Mouse (Mus musculus): ENCODE data around the gene Ctns. TPM values are rescaled to one million over a fixed set of nuclear protein-coding genes. Genes with fewer than 3 reads are reported as not detected.

Gene Ctns
- 24.3 to 32.7 TPM (median 26.7 TPM) in 4 replicates for total RNA-seq (2023)

DNA sequence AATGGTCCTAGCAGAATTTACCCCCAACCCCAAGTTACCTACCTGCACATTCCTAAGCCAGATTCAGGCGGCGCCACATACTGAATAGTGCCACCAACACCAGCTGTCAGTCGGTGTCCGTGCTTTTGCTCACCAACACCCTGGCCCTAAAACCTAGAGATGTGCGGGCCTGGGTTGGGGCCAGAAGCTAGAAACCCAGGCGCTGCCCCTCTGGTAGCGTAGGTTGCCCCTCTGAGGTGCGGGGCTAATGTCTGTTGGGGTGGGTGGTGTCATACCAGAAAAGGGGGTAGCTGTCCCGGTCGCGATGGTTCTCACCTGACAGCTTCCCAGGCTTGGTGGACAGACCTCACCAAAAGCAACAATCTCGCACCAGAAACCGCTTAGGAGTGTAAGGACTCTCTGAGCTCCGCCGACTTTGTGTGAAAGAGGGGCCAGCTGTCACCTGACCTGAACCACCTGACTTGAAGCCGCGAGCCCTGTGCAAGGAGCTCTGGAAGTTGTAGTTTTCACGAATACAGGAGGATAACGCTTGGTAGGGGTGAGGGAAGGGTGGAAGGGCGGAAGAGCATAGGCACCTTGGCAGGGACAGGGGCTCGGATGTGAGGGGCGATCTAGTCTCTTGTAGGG lies at the start of gene Ctns:
Ctns (minus strand) TSS at position 440 of the 627 bp plus-strand sequence.

GRCm38 (mm10) chr11:73233992-73234391 lies 35.1 kb upstream of the Ctns start, which contains the start of gene Trpv1:
TSS of gene Trpv1 (plus strand) at chr11:73234292.

GRCm38 (mm10) chr11:73199230-73199712 lies 429 bp upstream of the Ctns start, which contains the start of gene Shpk:
TSS of gene Shpk (plus strand) at chr11:73199460.

GRCm38 (mm10) chr11:73176608-73177508 lies 22.0 kb downstream of the Ctns start, which contains the start of the genes Emc6 and Tax1bp3:
TSS of gene Emc6 (minus strand) at chr11:73177037.
TSS of gene Tax1bp3 (plus strand) at chr11:73177083.

DNA sequence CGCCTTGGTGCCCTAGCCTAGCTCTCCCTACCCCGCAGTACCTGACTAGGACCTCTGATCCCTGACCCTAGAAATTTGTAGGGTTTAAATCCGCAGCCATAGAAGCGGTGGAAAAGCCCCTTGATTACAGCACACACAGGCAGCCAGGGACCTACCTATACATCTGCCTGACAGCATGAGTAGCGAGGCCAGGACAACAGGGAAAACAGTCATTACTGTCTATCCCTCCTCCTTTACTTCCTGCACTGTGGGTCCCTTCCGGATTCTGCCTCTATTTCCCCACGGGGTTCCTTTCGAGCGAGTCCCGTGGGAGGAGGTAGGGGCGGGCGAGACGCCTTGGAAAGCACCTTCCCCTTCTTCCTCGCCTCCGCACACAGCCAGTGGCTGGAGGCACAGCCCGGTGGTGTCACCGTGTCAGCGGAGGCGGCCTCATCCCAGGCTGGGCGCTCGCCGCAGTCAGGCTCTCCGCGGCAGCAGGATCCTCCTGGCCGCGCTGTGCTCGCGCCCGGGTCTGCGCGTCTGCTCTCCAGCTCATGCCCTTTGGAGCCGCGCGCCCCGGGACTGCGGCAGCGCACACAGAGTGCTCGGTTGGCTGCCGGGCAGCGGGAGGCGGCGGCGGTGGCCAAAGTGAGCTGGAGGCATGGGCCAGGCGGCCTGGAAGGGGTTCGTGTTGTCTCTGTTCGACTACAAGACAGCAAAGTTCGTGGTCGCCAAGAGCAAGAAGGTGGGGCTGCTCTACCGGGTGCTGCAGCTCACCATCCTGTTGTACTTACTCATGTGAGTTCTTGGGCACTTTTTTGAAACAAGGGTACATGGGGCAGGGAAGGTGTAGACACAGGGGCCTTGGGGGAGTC lies 38.7 kb downstream of the Ctns start, which contains the start of gene P2rx5:
P2rx5 (plus strand) TSS at position 465 of the 854 bp plus-strand sequence.

GRCm38 (mm10) chr11:73137591-73138501 lies 61.0 kb downstream of the Ctns start, which contains the start of gene Haspin:
TSS of gene Haspin (minus strand) at chr11:73138294.

Other genes with a start within 250 kb of the Ctns start
- gene Atp2a3, start 237.9 kb downstream of the Ctns start, total RNA-seq (2023): 512 to 528 TPM (median 517 TPM) in 4 replicates
- 2.2 to 4.8 TPM (median 3.6 TPM) in 4 replicates for gene P2rx1, start 199.9 kb downstream of the Ctns start, total RNA-seq (2023)
- 3.4 to 4.2 TPM (median 3.6 TPM) in 4 replicates for gene Camkk1, start 180.0 kb downstream of the Ctns start, total RNA-seq (2023)
- gene Ncbp3, start 151.3 kb downstream of the Ctns start, total RNA-seq (2023): 16.0 to 19.1 TPM (median 17.8 TPM) in 4 replicates
- 0.18 to 0.22 TPM in 2 of 4 replicates, not detected in the others for gene Itgae, start 108.5 kb downstream of the Ctns start, total RNA-seq (2023)
- 2.9 to 3.3 TPM (median 3.0 TPM) in 4 replicates for gene Haspin, start 60.7 kb downstream of the Ctns start, total RNA-seq (2023)
- not detected in 4 replicates for gene P2rx5, start 38.6 kb downstream of the Ctns start, total RNA-seq (2023)
- gene Emc6, start 22.0 kb downstream of the Ctns start, total RNA-seq (2023): 42.2 to 60.2 TPM (median 52.3 TPM) in 4 replicates
- gene Tax1bp3, start 22.0 kb downstream of the Ctns start, total RNA-seq (2023): 5.1 to 7.1 TPM (median 5.8 TPM) in 4 replicates
- 2.0 to 3.2 TPM (median 2.9 TPM) in 4 replicates for gene Shpk, start 418 bp upstream of the Ctns start, total RNA-seq (2023)
- not detected in 4 replicates for gene Trpv1, start 35.2 kb upstream of the Ctns start, total RNA-seq (2023)
- gene Trpv3, start 68.3 kb upstream of the Ctns start, total RNA-seq (2023): not detected in 4 replicates
- gene Aspa, start 130.6 kb upstream of the Ctns start, total RNA-seq (2023): 0.81 TPM in 1 of 4 replicates, not detected in the others
- not detected in 4 replicates for gene Gm49340, start 130.7 kb upstream of the Ctns start, total RNA-seq (2023)
- gene Spata22, start 130.7 kb upstream of the Ctns start, total RNA-seq (2023): not detected in 4 replicates
- gene Olfr20, start 151.7 kb upstream of the Ctns start, total RNA-seq (2023): not detected in 4 replicates
- gene Olfr376, start 172.2 kb upstream of the Ctns start, total RNA-seq (2023): not detected in 4 replicates
- gene Olfr1, start 200.6 kb upstream of the Ctns start, total RNA-seq (2023): not detected in 4 replicates
- not detected in 4 replicates for gene Olfr378, start 229.4 kb upstream of the Ctns start, total RNA-seq (2023)

Data from B cell, adult 62 days (primary cell).